Comparison of ENCODE assay signal across 9 mouse cellular contexts in genomic region chr6:87207373-87207982, GRCm38 (mm10).
A peak's percentile ranks its signal among the peaks of the same experiment; 100 is the strongest.
DNase-seq lines count a peak whose midpoint lies in the region; ATAC-seq and TF ChIP-seq lines count a peak whose summit lies in the region.
"Had no signal": no experiment of that assay in that cellular context is flagged by ENCODE, and none has a peak within 500 bp of the region (broad histone marks: within the 10 kb centered on the region; RNA-seq: fewer than 3 reads in every experiment).

No protein-coding gene starts in this region.

- no peak for TF ChIP-seq CTCF in heart, postnatal 0 days (IDR thresholded peaks at IDR 0.05; ENCODE audit: low read depth)
- TF ChIP-seq CTCF in liver, postnatal 0 days (IDR thresholded peaks at IDR 0.05; ENCODE audit: low read depth): no peak
- TF ChIP-seq CTCF in stomach, postnatal 0 days (IDR thresholded peaks at IDR 0.05; ENCODE audit: low read depth): no peak

- H3K27me3 ChIP-seq in neural tube, embryonic 15.5 days (replicated peaks): no peaks in the 10 kb centered on the region
- H3K27me3 ChIP-seq in heart, postnatal 0 days (ENCODE audit: control insufficient read depth, insufficient read depth, low read length): no peaks in the 10 kb centered on the region
- no peaks in the 10 kb centered on the region for H3K27me3 ChIP-seq in liver, postnatal 0 days (ENCODE audit: insufficient read depth, low read length)
- H3K27me3 ChIP-seq in stomach, postnatal 0 days (ENCODE audit: control insufficient read depth, insufficient read depth, low read length): no peaks in the 10 kb centered on the region
- H3K27me3 ChIP-seq: limb, embryonic 12.5 days had no signal

- no peak overlapping the region for H3K4me2 ChIP-seq in neural tube, embryonic 15.5 days
- no peak overlapping the region for H3K4me2 ChIP-seq in heart, postnatal 0 days (ENCODE audit: low read depth, low read length)
- no peak overlapping the region for H3K4me2 ChIP-seq in liver, postnatal 0 days (ENCODE audit: low read depth, low read length)
- H3K4me2 ChIP-seq in stomach, postnatal 0 days (replicated peaks; ENCODE audit: low read depth): no peak overlapping the region
- H3K4me2 ChIP-seq: limb, embryonic 12.5 days had no signal

- 61% methylated on average over 13 of the region's 13 CpGs for WGBS in neural tube, embryonic 15.5 days
- 53% methylated on average over 13 of the region's 13 CpGs for WGBS in heart, postnatal 0 days
- WGBS in liver, postnatal 0 days (ENCODE audit: insufficient replicate concordance): 50% methylated on average over 13 of the region's 13 CpGs
- WGBS in stomach, postnatal 0 days: 54% methylated on average over 13 of the region's 13 CpGs

- no peak for TF ChIP-seq EP300 in heart, postnatal 0 days (IDR thresholded peaks at IDR 0.05; ENCODE audit: low read depth)
- no peak for TF ChIP-seq EP300 in liver, postnatal 0 days (IDR thresholded peaks at IDR 0.05; ENCODE audit: low read depth)
- no peak for TF ChIP-seq EP300 in stomach, postnatal 0 days (optimal IDR thresholded peaks at IDR 0.05)

- no peak overlapping the region for H3K9ac ChIP-seq in neural tube, embryonic 15.5 days (replicated peaks)
- H3K9ac ChIP-seq in heart, postnatal 0 days (replicated peaks; ENCODE audit: low read depth, low read length): no peak overlapping the region
- H3K9ac ChIP-seq in liver, postnatal 0 days (replicated peaks): no peak overlapping the region
- H3K9ac ChIP-seq in stomach, postnatal 0 days (ENCODE audit: low read length): no peak overlapping the region
- H3K9ac ChIP-seq: limb, embryonic 12.5 days had no signal

- ATAC-seq in cerebellum, adult (ENCODE audit: insufficient number of reproducible peaks, low FRiP score, low TSS enrichment): no peak
- no peak for ATAC-seq in neural tube, embryonic 15.5 days (ENCODE audit: low FRiP score)
- ATAC-seq in heart, postnatal 0 days (ENCODE audit: insufficient read depth, low read depth): peak; percentile 84
- peak; percentile 66 for ATAC-seq in liver, postnatal 0 days
- peak; percentile 57; the same call in 1 of the 2 replicates for ATAC-seq in stomach, postnatal 0 days (ENCODE audit: low FRiP score, low TSS enrichment)
- ATAC-seq in erythroblast, adult 5-6 weeks (replicated peaks; ENCODE audit: low FRiP score, poor library complexity, severe bottlenecking): no peak

- peaks cover 20% of the 10 kb centered on the region; the same call in 1 of the 2 replicates for H3K4me1 ChIP-seq in neural tube, embryonic 15.5 days
- no peaks in the 10 kb centered on the region; the same call in 1 of the 2 replicates for H3K4me1 ChIP-seq in heart, postnatal 0 days (ENCODE audit: control insufficient read depth, insufficient read depth)
- peaks cover 5% of the 10 kb centered on the region; the same call in 1 of the 2 replicates for H3K4me1 ChIP-seq in liver, postnatal 0 days (ENCODE audit: insufficient read depth)
- H3K4me1 ChIP-seq in stomach, postnatal 0 days (replicated peaks; ENCODE audit: control insufficient read depth, insufficient read depth): no peaks in the 10 kb centered on the region; the same call in 1 of the 2 replicates

- no peaks in the 10 kb centered on the region for H3K9me3 ChIP-seq in neural tube, embryonic 15.5 days (replicated peaks)
- H3K9me3 ChIP-seq in heart, postnatal 0 days (replicated peaks; ENCODE audit: control insufficient read depth, low read length): no peaks in the 10 kb centered on the region
- no peaks in the 10 kb centered on the region for H3K9me3 ChIP-seq in liver, postnatal 0 days (ENCODE audit: low read length)
- H3K9me3 ChIP-seq in stomach, postnatal 0 days (ENCODE audit: control insufficient read depth, low read length): no peaks in the 10 kb centered on the region

- no peaks in the 10 kb centered on the region for H3K36me3 ChIP-seq in neural tube, embryonic 15.5 days
- no peaks in the 10 kb centered on the region for H3K36me3 ChIP-seq in heart, postnatal 0 days (replicated peaks; ENCODE audit: control insufficient read depth, insufficient read depth, low read length)
- H3K36me3 ChIP-seq in liver, postnatal 0 days (replicated peaks; ENCODE audit: insufficient read depth, low read length): no peaks in the 10 kb centered on the region
- no peaks in the 10 kb centered on the region for H3K36me3 ChIP-seq in stomach, postnatal 0 days (ENCODE audit: control insufficient read depth, insufficient read depth, low read length)

- no peak overlapping the region for H3K4me3 ChIP-seq in neural tube, embryonic 15.5 days (replicated peaks)
- no peak overlapping the region for H3K4me3 ChIP-seq in heart, postnatal 0 days (ENCODE audit: low read depth, low read length)
- H3K4me3 ChIP-seq in liver, postnatal 0 days (ENCODE audit: low read depth, low read length): no peak overlapping the region
- no peak overlapping the region for H3K4me3 ChIP-seq in stomach, postnatal 0 days (ENCODE audit: low read depth, low read length)
- H3K4me3 ChIP-seq: limb, embryonic 12.5 days had no signal

- peak overlapping the region; percentile 33; the same call in 1 of the 2 replicates for H3K27ac ChIP-seq in neural tube, embryonic 15.5 days (replicated peaks)
- H3K27ac ChIP-seq in heart, postnatal 0 days (ENCODE audit: low read depth): no peak overlapping the region
- no peak overlapping the region for H3K27ac ChIP-seq in liver, postnatal 0 days (ENCODE audit: low read depth)
- H3K27ac ChIP-seq in stomach, postnatal 0 days (replicated peaks): peak overlapping the region; percentile 35; the same call in 1 of the 2 replicates
- H3K27ac ChIP-seq: limb, embryonic 12.5 days had no signal

- peak; percentile 50 to 56 for DNase-seq in cerebellum, postnatal 14 days
- DNase-seq in neural tube, embryonic 10.5 days (ENCODE audit: extremely low spot score, low spot score): no peak
- DNase-seq in heart, postnatal 0 days (ENCODE audit: low spot score): peak; percentile 60
- peak; percentile 43 for DNase-seq in liver, postnatal 0 days
- DNase-seq in stomach, postnatal 0 days (ENCODE audit: low spot score): peak; percentile 37

Comparison
In these comparisons a context has a peak if more than half of its experiments do, and no peak if none do; other contexts are left out.
1. ATAC-seq: peak in heart, postnatal 0 days (single experiment), liver, postnatal 0 days (single experiment) and stomach, postnatal 0 days (single experiment); none in cerebellum, adult (single experiment), neural tube, embryonic 15.5 days (single experiment) and erythroblast, adult 5-6 weeks (single experiment).
2. H3K27ac ChIP-seq: peak in neural tube, embryonic 15.5 days (single experiment) and stomach, postnatal 0 days (single experiment); none in heart, postnatal 0 days (single experiment) and liver, postnatal 0 days (single experiment).